ENCODE assay signal across 17 mouse cellular contexts in genomic region chr13:69263722-69264121, GRCm38 (mm10).
DNase-seq lines count a peak whose midpoint lies in the region; ATAC-seq and TF ChIP-seq lines count a peak whose summit lies in the region.
"Had no signal": no experiment of that assay in that cellular context is flagged by ENCODE, and none has a peak within 500 bp of the region (broad histone marks: within the 10 kb centered on the region; RNA-seq: fewer than 3 reads in every experiment).

No protein-coding gene starts in this region.

- H3K4me1 ChIP-seq in liver, adult 2 months (ENCODE audit: control insufficient read depth, insufficient read depth, low read length), result peaks cover 4% of the 10 kb centered on the region
- no peaks in the 10 kb centered on the region for H3K4me1 ChIP-seq in liver, embryonic 11.5 days (replicated peaks; ENCODE audit: control insufficient read depth, insufficient read depth, low read length)
- H3K4me1 ChIP-seq in hindbrain, embryonic 12.5 days, result peaks cover 4% of the 10 kb centered on the region; the same call in 1 of the 2 replicates
- H3K4me1 ChIP-seq in neural tube, embryonic 12.5 days, result peaks cover 8% of the 10 kb centered on the region; the same call in 1 of the 2 replicates
- H3K4me1 ChIP-seq: heart, embryonic 13.5 days; midbrain, embryonic 15.5 days had no signal

- no peak overlapping the region for H3K9ac ChIP-seq in liver, adult 2 months (ENCODE audit: low read depth, low read length)
- H3K9ac ChIP-seq in liver, embryonic 11.5 days (ENCODE audit: low read depth, low read length), result no peak overlapping the region
- H3K9ac ChIP-seq in hindbrain, embryonic 12.5 days, result no peak overlapping the region
- no peak overlapping the region for H3K9ac ChIP-seq in neural tube, embryonic 12.5 days
- H3K9ac ChIP-seq: heart, embryonic 13.5 days; liver, embryonic 14.5 days; midbrain, embryonic 15.5 days had no signal

- no peak for TF ChIP-seq CTCF in liver, adult 2 months (IDR thresholded peaks at IDR 0.05; ENCODE audit: low read depth, low read length)

- no peaks in the 10 kb centered on the region for H3K27me3 ChIP-seq in liver, adult 2 months (ENCODE audit: control insufficient read depth, insufficient read depth, low read length)
- no peaks in the 10 kb centered on the region for H3K27me3 ChIP-seq in liver, embryonic 11.5 days (replicated peaks; ENCODE audit: control insufficient read depth, insufficient read depth, low read length)
- no peaks in the 10 kb centered on the region for H3K27me3 ChIP-seq in hindbrain, embryonic 12.5 days
- H3K27me3 ChIP-seq in neural tube, embryonic 12.5 days (replicated peaks), result no peaks in the 10 kb centered on the region
- H3K27me3 ChIP-seq: heart, embryonic 13.5 days; midbrain, embryonic 15.5 days had no signal

- TF ChIP-seq POLR2A in liver, adult 2 months (IDR thresholded peaks at IDR 0.05; ENCODE audit: extremely low read depth, insufficient read depth, low read length), result no peak

- no peaks in the 10 kb centered on the region for H3K9me3 ChIP-seq in liver, embryonic 11.5 days (ENCODE audit: control insufficient read depth, low read length)
- H3K9me3 ChIP-seq in hindbrain, embryonic 12.5 days (replicated peaks), result no peaks in the 10 kb centered on the region; the same call in 1 of the 2 replicates
- H3K9me3 ChIP-seq in neural tube, embryonic 12.5 days, result no peaks in the 10 kb centered on the region
- H3K9me3 ChIP-seq: heart, embryonic 13.5 days; midbrain, embryonic 15.5 days had no signal

- H3K79me2 ChIP-seq in liver, adult 2 months (ENCODE audit: control insufficient read depth, insufficient read depth, low read length), result no peaks in the 10 kb centered on the region

- DNase-seq in adrenal gland, postnatal 10 days, result peak; percentile 3
- DNase-seq in adrenal gland, adult (ENCODE audit: inconsistent age in 2 of 2, low spot score in 1 of 2), result no peak
- DNase-seq in liver, adult 2 months (ENCODE audit: extremely low read depth, low read depth, low spot score), result peak; percentile 81
- DNase-seq in liver, embryonic 11.5 days (ENCODE audit: low spot score), result no peak
- no peak for DNase-seq in urinary bladder, postnatal 14 days (ENCODE audit: low spot score)
- DNase-seq in embryo, embryonic 9.5 days (ENCODE audit: extremely low spot score), result no peak
- DNase-seq: cerebellum, postnatal 25 days; gastrocnemius, postnatal 25 days; kidney, postnatal 14 days; spleen, adult 18-20 months had no signal

- ATAC-seq in liver, embryonic 11.5 days (replicated peaks; ENCODE audit: low FRiP score), result no peak
- peak; percentile 73; the same call in 1 of the 2 replicates for ATAC-seq in hindbrain, embryonic 12.5 days (ENCODE audit: low FRiP score)
- peak; percentile 22; the same call in 1 of the 2 replicates for ATAC-seq in neural tube, embryonic 12.5 days (ENCODE audit: low FRiP score, low read depth)
- ATAC-seq: inflammation-experienced regulatory T-cells, adult 6 months; midbrain, embryonic 15.5 days had no signal

- H3K4me3 ChIP-seq in liver, adult 2 months (ENCODE audit: insufficient read depth, low read depth, low read length), result no peak overlapping the region
- no peak overlapping the region for H3K4me3 ChIP-seq in liver, embryonic 11.5 days (ENCODE audit: low read depth, low read length)
- H3K4me3 ChIP-seq in hindbrain, embryonic 12.5 days, result no peak overlapping the region
- no peak overlapping the region for H3K4me3 ChIP-seq in neural tube, embryonic 12.5 days
- H3K4me3 ChIP-seq: erythroblast, embryonic 14.5 days; heart, embryonic 13.5 days; midbrain, embryonic 15.5 days had no signal

- no peak overlapping the region for H3K4me2 ChIP-seq in liver, embryonic 11.5 days
- H3K4me2 ChIP-seq in hindbrain, embryonic 12.5 days (replicated peaks), result no peak overlapping the region
- H3K4me2 ChIP-seq in neural tube, embryonic 12.5 days (replicated peaks), result no peak overlapping the region
- H3K4me2 ChIP-seq: heart, embryonic 13.5 days; midbrain, embryonic 15.5 days had no signal

- H3K27ac ChIP-seq in liver, adult 2 months (replicated peaks; ENCODE audit: insufficient read depth, low read depth, low read length), result no peak overlapping the region
- H3K27ac ChIP-seq in liver, embryonic 11.5 days (ENCODE audit: low read depth, low read length), result no peak overlapping the region
- no peak overlapping the region for H3K27ac ChIP-seq in hindbrain, embryonic 12.5 days
- H3K27ac ChIP-seq in neural tube, embryonic 12.5 days, result no peak overlapping the region
- H3K27ac ChIP-seq: heart, embryonic 13.5 days; liver, embryonic 14.5 days; midbrain, embryonic 15.5 days had no signal

- 24% methylated on average over 3 of the region's 3 CpGs for WGBS in liver, adult 2 months
- 77% methylated on average over 3 of the region's 3 CpGs for WGBS in liver, embryonic 11.5 days
- WGBS in hindbrain, embryonic 12.5 days, result 53% methylated on average over 3 of the region's 3 CpGs
- WGBS in neural tube, embryonic 12.5 days, result 50% methylated on average over 3 of the region's 3 CpGs

- H3K36me3 ChIP-seq in liver, adult 2 months (ENCODE audit: control insufficient read depth, insufficient read depth, low read length), result no peaks in the 10 kb centered on the region
- no peaks in the 10 kb centered on the region for H3K36me3 ChIP-seq in liver, embryonic 11.5 days (ENCODE audit: control insufficient read depth, insufficient read depth, low read length)
- no peaks in the 10 kb centered on the region for H3K36me3 ChIP-seq in hindbrain, embryonic 12.5 days
- no peaks in the 10 kb centered on the region for H3K36me3 ChIP-seq in neural tube, embryonic 12.5 days
- H3K36me3 ChIP-seq: heart, embryonic 13.5 days; midbrain, embryonic 15.5 days had no signal

Comparison
In these comparisons a context has a peak if more than half of its experiments do, and no peak if none do; other contexts are left out.
1. DNase-seq: peak in adrenal gland, postnatal 10 days (single experiment) and liver, adult 2 months (single experiment); none in adrenal gland, adult (0 of 2), liver, embryonic 11.5 days (single experiment), urinary bladder, postnatal 14 days (single experiment) and embryo, embryonic 9.5 days (single experiment).